Mouse (Mus musculus): ENCODE measurements around the gene Nfkbil1.

Gene Nfkbil1

GRCm38 (mm10) chr17:35202442-35202841, 33.1 kb downstream of the Nfkbil1 start:
- no peak for DNase-seq (ENCODE audit: low spot score)

- no peak for DNase-seq (ENCODE audit: low spot score)
Observed at GRCm38 (mm10) chr17:35201787-35202186, 33.8 kb downstream of the Nfkbil1 start, which contains the start of gene Tnf. Tnf (minus strand) TSS chr17:35202007.

- DNase-seq (ENCODE audit: low spot score), result no peak
Observed at GRCm38 (mm10) chr17:35201128-35201527, 34.5 kb downstream of the Nfkbil1 start.

- DNase-seq (ENCODE audit: low spot score), result no peak
Observed at GRCm38 (mm10) chr17:35200398-35200797, 35.2 kb downstream of the Nfkbil1 start.

GRCm38 (mm10) chr17:35198946-35199345, 36.6 kb downstream of the Nfkbil1 start:
- DNase-seq (ENCODE audit: low spot score), result no peak

- no peak for DNase-seq (ENCODE audit: low spot score)
Observed at GRCm38 (mm10) chr17:35198029-35198428, 37.6 kb downstream of the Nfkbil1 start.

GRCm38 (mm10) chr17:35197126-35197525, 38.5 kb downstream of the Nfkbil1 start:
- DNase-seq (ENCODE audit: low spot score), result no peak

GRCm38 (mm10) chr17:35196321-35196641, 39.3 kb downstream of the Nfkbil1 start:
- DNase-seq (ENCODE audit: low spot score), result no peak

- DNase-seq (ENCODE audit: low spot score), result peak; percentile 93
Observed at GRCm38 (mm10) chr17:35195631-35196320, 39.8 kb downstream of the Nfkbil1 start.

GRCm38 (mm10) chr17:35194844-35195630, 40.6 kb downstream of the Nfkbil1 start:
- no peak for DNase-seq (ENCODE audit: low spot score)

GRCm38 (mm10) chr17:35193881-35194843, 41.4 kb downstream of the Nfkbil1 start, which contains the start of gene Ltb:
Ltb (plus strand) TSS chr17:35194439.
- DNase-seq (ENCODE audit: low spot score), result no peak

- DNase-seq (ENCODE audit: low spot score), result no peak
Observed at GRCm38 (mm10) chr17:35192924-35193323, 42.7 kb downstream of the Nfkbil1 start.

GRCm38 (mm10) chr17:35191723-35192122, 43.9 kb downstream of the Nfkbil1 start:
- no peak for DNase-seq (ENCODE audit: low spot score)

- DNase-seq (ENCODE audit: low spot score), result no peak
Observed at GRCm38 (mm10) chr17:35190096-35190495, 45.5 kb downstream of the Nfkbil1 start.

GRCm38 (mm10) chr17:35189186-35189585, 46.4 kb downstream of the Nfkbil1 start:
- no peak for DNase-seq (ENCODE audit: low spot score)

- DNase-seq (ENCODE audit: low spot score), result no peak
Observed at GRCm38 (mm10) chr17:35187959-35188610, 47.5 kb downstream of the Nfkbil1 start, which contains the start of gene Lst1. Lst1 (minus strand) TSS chr17:35188439.

GRCm38 (mm10) chr17:35187345-35187744, 48.2 kb downstream of the Nfkbil1 start:
- no peak for DNase-seq (ENCODE audit: low spot score)

GRCm38 (mm10) chr17:35186681-35187080, 48.9 kb downstream of the Nfkbil1 start:
- DNase-seq (ENCODE audit: low spot score), result peak; percentile 40

- DNase-seq (ENCODE audit: low spot score), result peak; percentile 73
Observed at GRCm38 (mm10) chr17:35185639-35186611, 49.7 kb downstream of the Nfkbil1 start.

- DNase-seq (ENCODE audit: low spot score), result no peak
Observed at GRCm38 (mm10) chr17:35180093-35180492, 55.5 kb downstream of the Nfkbil1 start.
